ENCODE assay signal across 10 mouse cellular contexts in the genomic region with DNA sequence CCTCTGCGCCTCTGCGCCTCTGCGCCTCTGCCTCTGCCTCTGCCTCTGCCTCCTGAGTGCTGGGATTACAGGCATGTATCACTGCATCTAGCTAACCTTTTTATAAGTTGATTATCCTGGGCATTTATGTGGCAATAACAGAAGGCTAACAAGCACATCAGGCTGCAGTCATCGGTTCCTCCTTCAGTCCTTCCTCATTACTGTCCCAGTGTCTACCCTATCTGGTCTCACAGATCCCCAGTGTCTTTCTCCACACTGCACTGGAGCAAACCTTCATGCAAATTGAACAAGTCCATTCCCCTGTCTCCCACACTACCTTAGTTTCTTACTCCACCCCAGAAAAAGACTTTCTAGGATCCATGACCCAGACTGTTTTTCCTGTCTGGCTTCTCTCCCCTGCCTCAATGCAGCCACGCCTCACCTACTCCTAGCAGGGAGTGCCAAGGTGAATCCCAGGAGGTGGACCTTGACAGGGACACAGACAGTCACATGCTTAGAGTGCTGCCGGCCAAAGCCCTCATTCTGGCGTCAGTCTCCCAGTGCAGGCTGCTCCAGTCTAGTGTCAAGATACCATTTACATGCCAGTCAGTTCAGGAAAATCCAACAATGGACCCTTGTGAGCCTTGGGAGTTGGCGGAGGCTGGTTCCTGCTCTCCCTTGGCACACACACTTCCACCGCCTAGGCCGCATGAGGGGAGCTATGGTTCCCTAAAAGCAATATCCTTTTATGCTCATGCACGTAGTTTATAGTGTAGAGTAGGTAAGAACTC. TPM values are rescaled to one million over a fixed set of nuclear protein-coding genes. Genes with fewer than 3 reads are reported as not detected.
A peak's percentile ranks its signal among the peaks of the same experiment; 100 is the strongest.
DNase-seq lines count a peak whose midpoint lies in the region; ATAC-seq and TF ChIP-seq lines count a peak whose summit lies in the region.
"Had no signal": no experiment of that assay in that cellular context is flagged by ENCODE, and none has a peak within 500 bp of the region (broad histone marks: within the 10 kb centered on the region; RNA-seq: fewer than 3 reads in every experiment).

No protein-coding gene starts in this region.

- no peaks in the 10 kb centered on the region for H3K27me3 ChIP-seq in hindbrain, embryonic 13.5 days
- H3K27me3 ChIP-seq in hindbrain, embryonic 10.5 days (ENCODE audit: insufficient read depth, poor library complexity, severe bottlenecking) = 0 out of 2 replicates have a peak, but pooled peaks cover 4% of the 10 kb centered on the region
- no peaks in the 10 kb centered on the region for H3K27me3 ChIP-seq in heart, postnatal 0 days (ENCODE audit: control insufficient read depth, insufficient read depth, low read length)

- peaks cover 14% of the 10 kb centered on the region; the same call in 1 of the 2 replicates for H3K4me1 ChIP-seq in hindbrain, embryonic 13.5 days (replicated peaks)
- H3K4me1 ChIP-seq in hindbrain, embryonic 10.5 days (replicated peaks) = 0 out of 2 replicates have a peak, but pooled peaks cover 9% of the 10 kb centered on the region
- H3K4me1 ChIP-seq in heart, postnatal 0 days (ENCODE audit: control insufficient read depth, insufficient read depth) = peaks cover 12% of the 10 kb centered on the region

- no peak overlapping the region for H3K4me2 ChIP-seq in hindbrain, embryonic 13.5 days
- H3K4me2 ChIP-seq in heart, postnatal 0 days (ENCODE audit: low read depth, low read length) = no peak overlapping the region

- no peak for DNase-seq in hindbrain, embryonic 10.5 days (ENCODE audit: low spot score)
- no peak for DNase-seq in heart, postnatal 0 days (ENCODE audit: low spot score)
- peak; percentile 36 to 73 for DNase-seq in left cerebral cortex, adult 8-10 months (ENCODE audit: low spot score in 2 of 2)
- no peak for DNase-seq in MN1 (ENCODE audit: low spot score)
- DNase-seq in adrenal gland, postnatal 4 days (ENCODE audit: low spot score in 2 of 2) = no peak
- DNase-seq in lung, adult 18-20 months = no peak

- ATAC-seq in hindbrain, embryonic 13.5 days (ENCODE audit: low FRiP score) = peak; percentile 68; the same call in 1 of the 2 replicates
- 0 out of 2 replicates have a peak, but pooled peaks have one; percentile 53 for ATAC-seq in common myeloid progenitor, adult 5-6 weeks (replicated peaks; ENCODE audit: low read depth, poor library complexity, severe bottlenecking)
- peak; percentile 73 for ATAC-seq in heart, postnatal 0 days (ENCODE audit: insufficient read depth, low read depth)

- H3K36me3 ChIP-seq in hindbrain, embryonic 13.5 days = no peaks in the 10 kb centered on the region
- no peaks in the 10 kb centered on the region for H3K36me3 ChIP-seq in hindbrain, embryonic 10.5 days
- no peaks in the 10 kb centered on the region for H3K36me3 ChIP-seq in heart, postnatal 0 days (replicated peaks; ENCODE audit: control insufficient read depth, insufficient read depth, low read length)

- TF ChIP-seq EP300 in heart, postnatal 0 days (IDR thresholded peaks at IDR 0.05; ENCODE audit: low read depth) = no peak

- H3K9ac ChIP-seq in hindbrain, embryonic 13.5 days = no peak overlapping the region
- no peak overlapping the region for H3K9ac ChIP-seq in heart, postnatal 0 days (replicated peaks; ENCODE audit: low read depth, low read length)

- H3K27ac ChIP-seq in hindbrain, embryonic 13.5 days = peak overlapping the region; percentile 75
- no peak overlapping the region for H3K27ac ChIP-seq in hindbrain, embryonic 10.5 days
- H3K27ac ChIP-seq in heart, postnatal 0 days (ENCODE audit: low read depth) = peak overlapping the region; percentile 45; the same call in 1 of the 2 replicates

- no peaks in the 10 kb centered on the region; the same call in 1 of the 2 replicates for H3K9me3 ChIP-seq in hindbrain, embryonic 13.5 days
- 0 out of 2 replicates have a peak, but pooled peaks cover 3% of the 10 kb centered on the region for H3K9me3 ChIP-seq in hindbrain, embryonic 10.5 days
- peaks cover 5% of the 10 kb centered on the region; the same call in 1 of the 2 replicates for H3K9me3 ChIP-seq in heart, postnatal 0 days (replicated peaks; ENCODE audit: control insufficient read depth, low read length)

- 74% methylated on average over 11 of the region's 11 CpGs for WGBS in hindbrain, embryonic 13.5 days
- 86% methylated on average over 11 of the region's 11 CpGs for WGBS in hindbrain, embryonic 10.5 days
- WGBS in heart, postnatal 0 days = 65% methylated on average over 11 of the region's 11 CpGs

- no peak for TF ChIP-seq CTCF in heart, postnatal 0 days (IDR thresholded peaks at IDR 0.05; ENCODE audit: low read depth)

- H3K4me3 ChIP-seq in hindbrain, embryonic 13.5 days = no peak overlapping the region
- H3K4me3 ChIP-seq in hindbrain, embryonic 10.5 days = no peak overlapping the region
- no peak overlapping the region for H3K4me3 ChIP-seq in heart, postnatal 0 days (ENCODE audit: low read depth, low read length)

RNA-seq across cellular contexts. Expression of gene Tex33, which starts 12.1 kb away (rescaled TPM):
- not detected in 2 replicates for polyA plus RNA-seq in hindbrain, embryonic 13.5 days (2015; fragmentation: Nextera tagmentation; extraction: Ambion mirVana)
- polyA plus RNA-seq in hindbrain, embryonic 10.5 days (2016; fragmentation: Nextera tagmentation; extraction: Ambion mirVana) = not detected in 2 replicates
- total RNA-seq in common myeloid progenitor, adult 5-6 weeks (2017) = not detected in 2 replicates
- total RNA-seq in heart, postnatal 0 days (2014; rRNA removed; ENCODE audit: low replicate concordance) = not detected in 2 replicates
- not detected in 2 replicates for polyA plus RNA-seq in heart, postnatal 0 days (2015; fragmentation: Nextera tagmentation; extraction: Ambion mirVana)
- not detected for total RNA-seq in left cerebral cortex, adult 8-10 months (2022)
- total RNA-seq in adrenal gland, postnatal 4 days (2021) = not detected
- total RNA-seq: hematopoietic stem cell, adult 5-6 weeks had no signal
- polyA plus RNA-seq: neural tube, embryonic 11.5 days had no signal

RNA-seq across cellular contexts. Expression of gene Tst, which starts 22.1 kb away (rescaled TPM):
- polyA plus RNA-seq in hindbrain, embryonic 13.5 days (2015; fragmentation: Nextera tagmentation; extraction: Ambion mirVana) = 10.7 and 17.0 TPM in 2 replicates
- 7.7 and 10.9 TPM in 2 replicates for polyA plus RNA-seq in hindbrain, embryonic 10.5 days (2016; fragmentation: Nextera tagmentation; extraction: Ambion mirVana)
- total RNA-seq in common myeloid progenitor, adult 5-6 weeks (2017) = 7.3 and 11.1 TPM in 2 replicates
- total RNA-seq in heart, postnatal 0 days (2014; rRNA removed; ENCODE audit: low replicate concordance) = 42.4 and 50.9 TPM in 2 replicates
- 21.9 and 22.0 TPM in 2 replicates for polyA plus RNA-seq in heart, postnatal 0 days (2015; fragmentation: Nextera tagmentation; extraction: Ambion mirVana)
- total RNA-seq in left cerebral cortex, adult 8-10 months (2022) = 10 to 100 TPM; 33.6 to 37.8 (median 36.0) TPM
- total RNA-seq in adrenal gland, postnatal 4 days (2021) = 100 to 1,000 TPM; 217 to 242 TPM

RNA-seq across cellular contexts. Expression of gene Mpst, which starts 22.6 kb away (rescaled TPM):
- 2.2 and 3.1 TPM in 2 replicates for polyA plus RNA-seq in hindbrain, embryonic 13.5 days (2015; fragmentation: Nextera tagmentation; extraction: Ambion mirVana)
- polyA plus RNA-seq in hindbrain, embryonic 10.5 days (2016; fragmentation: Nextera tagmentation; extraction: Ambion mirVana) = 1.4 and 1.5 TPM in 2 replicates
- 22.9 and 45.3 TPM in 2 replicates for total RNA-seq in common myeloid progenitor, adult 5-6 weeks (2017)
- 40.0 and 52.2 TPM in 2 replicates for total RNA-seq in heart, postnatal 0 days (2014; rRNA removed; ENCODE audit: low replicate concordance)
- 1.1 and 1.2 TPM in 2 replicates for polyA plus RNA-seq in heart, postnatal 0 days (2015; fragmentation: Nextera tagmentation; extraction: Ambion mirVana)
- total RNA-seq in left cerebral cortex, adult 8-10 months (2022) = 10 to 100 TPM; 31.4 to 38.1 (median 34.6) TPM
- total RNA-seq in adrenal gland, postnatal 4 days (2021) = 10 to 100 TPM; 52.8 to 53.8 TPM

RNA-seq across cellular contexts. Expression of gene Kctd17, which starts 44.7 kb away (rescaled TPM):
- polyA plus RNA-seq in hindbrain, embryonic 13.5 days (2015; fragmentation: Nextera tagmentation; extraction: Ambion mirVana) = 114 and 116 TPM in 2 replicates
- polyA plus RNA-seq in hindbrain, embryonic 10.5 days (2016; fragmentation: Nextera tagmentation; extraction: Ambion mirVana) = 66.4 and 73.5 TPM in 2 replicates
- 11.8 and 22.8 TPM in 2 replicates for total RNA-seq in common myeloid progenitor, adult 5-6 weeks (2017)
- 38.4 and 49.8 TPM in 2 replicates for total RNA-seq in heart, postnatal 0 days (2014; rRNA removed; ENCODE audit: low replicate concordance)
- polyA plus RNA-seq in heart, postnatal 0 days (2015; fragmentation: Nextera tagmentation; extraction: Ambion mirVana) = 15.7 and 17.8 TPM in 2 replicates
- 100 to 1,000 TPM; 299 to 358 (median 333) TPM for total RNA-seq in left cerebral cortex, adult 8-10 months (2022)
- 100 to 1,000 TPM; 107 to 113 TPM for total RNA-seq in adrenal gland, postnatal 4 days (2021)

RNA-seq across cellular contexts. Expression of gene Csf2rb, which starts 58.1 kb away (rescaled TPM):
- polyA plus RNA-seq in hindbrain, embryonic 13.5 days (2015; fragmentation: Nextera tagmentation; extraction: Ambion mirVana) = 0.39 and 0.40 TPM in 2 replicates
- polyA plus RNA-seq in hindbrain, embryonic 10.5 days (2016; fragmentation: Nextera tagmentation; extraction: Ambion mirVana) = 2.3 and 3.8 TPM in 2 replicates
- 18.1 and 33.5 TPM in 2 replicates for total RNA-seq in common myeloid progenitor, adult 5-6 weeks (2017)
- total RNA-seq in heart, postnatal 0 days (2014; rRNA removed; ENCODE audit: low replicate concordance) = 3.5 and 3.7 TPM in 2 replicates
- polyA plus RNA-seq in heart, postnatal 0 days (2015; fragmentation: Nextera tagmentation; extraction: Ambion mirVana) = 0.77 and 0.79 TPM in 2 replicates
- 1 to 10 TPM in 3 of 4 experiments, under 1 TPM in 1; 0.83 to 5.7 (median 2.2) TPM for total RNA-seq in left cerebral cortex, adult 8-10 months (2022)
- 10 to 100 TPM; 10.9 to 13.4 TPM for total RNA-seq in adrenal gland, postnatal 4 days (2021)

Comparison
In these comparisons a context has a peak if more than half of its experiments do, and no peak if none do; other contexts are left out.
1. DNase-seq: peak in left cerebral cortex, adult 8-10 months (2 of 2); none in hindbrain, embryonic 10.5 days (single experiment), heart, postnatal 0 days (single experiment), MN1 (single experiment), adrenal gland, postnatal 4 days (0 of 2) and lung, adult 18-20 months (0 of 2).
2. Peak in every context shown above with its lines, with median percentiles within 50 percentile points of each other: ATAC-seq.